15 mouse cellular contexts compared by ENCODE assay signal in the genomic region with DNA sequence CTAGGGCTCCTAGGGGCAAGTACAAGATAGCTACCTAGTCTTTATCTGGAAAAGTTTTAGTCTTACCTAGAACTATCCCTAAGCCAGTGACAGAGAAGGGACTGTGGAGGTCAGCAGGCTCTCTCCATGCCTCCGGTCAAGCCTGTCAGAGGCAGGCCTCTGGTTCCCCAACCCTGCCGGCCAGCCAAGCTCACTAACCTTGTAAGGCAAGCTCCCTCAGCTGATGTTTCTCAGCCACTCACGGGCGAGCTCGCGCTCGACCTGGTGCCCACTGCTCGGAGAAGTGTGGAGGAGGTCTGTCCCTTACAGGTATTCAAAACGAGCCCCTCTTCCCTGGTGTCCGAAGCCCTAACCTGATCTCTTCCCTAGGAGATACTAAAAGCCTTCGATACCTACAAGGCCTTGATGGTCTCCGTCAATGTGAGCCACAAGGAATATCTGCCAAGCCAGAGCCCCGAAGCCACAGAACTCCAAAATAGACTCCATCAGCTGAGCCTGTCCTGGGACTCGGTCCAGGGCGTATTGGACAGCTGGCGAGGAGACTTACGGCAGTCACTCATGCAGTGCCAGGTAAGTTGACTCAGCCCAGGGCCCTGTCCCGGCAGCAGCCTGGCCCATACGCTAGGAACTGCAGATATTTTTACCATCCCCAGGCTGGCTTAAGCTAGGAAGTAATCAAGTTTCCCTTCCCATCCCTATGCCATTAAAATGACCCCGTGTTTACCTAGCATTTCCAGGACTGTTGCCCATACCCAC.
DNase-seq lines count a peak whose midpoint lies in the region; ATAC-seq lines count a peak whose summit lies in the region.
"Had no signal": no experiment of that assay in that cellular context is flagged by ENCODE, and none has a peak within 500 bp of the region (broad histone marks: within the 10 kb centered on the region; RNA-seq: fewer than 3 reads in every experiment).

No protein-coding gene starts in this region.

- intact Hi-C loops in heart, postnatal 10 days (cut with DNase I): no loop called here

- DNase-seq in brain, adult 2 months (ENCODE audit: low read depth, low spot score): peak; percentile 72
- peak; percentile 69 for DNase-seq in cerebellum, adult 9-10 months
- peak; percentile 69 for DNase-seq in gastrocnemius, postnatal 10 days
- DNase-seq in heart, postnatal 10 days: peak; percentile 85 to 89
- no peak for DNase-seq in kidney, adult 18-20 months
- no peak for DNase-seq in natural killer cell, adult 2 months (ENCODE audit: low spot score in 2 of 2)
- DNase-seq: adrenal gland, adult 2 months; kidney, adult 2 months; lung, adult 2 months; right cerebral cortex, postnatal 14 days; thymus, adult 18-20 months had no signal

- no peak for ATAC-seq in erythroblast, adult 5-6 weeks (replicated peaks; ENCODE audit: low FRiP score, poor library complexity, severe bottlenecking)
- ATAC-seq: CD4-positive, CD25-positive, alpha-beta regulatory T cell, adult 4 months; forebrain, embryonic 14.5 days; midbrain, embryonic 15.5 days had no signal

Comparison
In these comparisons a context has a peak if more than half of its experiments do, and no peak if none do; other contexts are left out.
1. DNase-seq: peak in brain, adult 2 months (single experiment), cerebellum, adult 9-10 months (single experiment), gastrocnemius, postnatal 10 days (single experiment) and heart, postnatal 10 days (2 of 2); none in kidney, adult 18-20 months (single experiment) and natural killer cell, adult 2 months (0 of 2).